Mouse (Mus musculus): ENCODE results near the gene Eif3f.

Eif3f gene

GRCm38 (mm10) chr7:108933794-108934731 is at the start of gene Eif3f:
TSS of gene Eif3f (plus strand) at chr7:108934417.
- peak; percentile 98 for DNase-seq

DNA sequence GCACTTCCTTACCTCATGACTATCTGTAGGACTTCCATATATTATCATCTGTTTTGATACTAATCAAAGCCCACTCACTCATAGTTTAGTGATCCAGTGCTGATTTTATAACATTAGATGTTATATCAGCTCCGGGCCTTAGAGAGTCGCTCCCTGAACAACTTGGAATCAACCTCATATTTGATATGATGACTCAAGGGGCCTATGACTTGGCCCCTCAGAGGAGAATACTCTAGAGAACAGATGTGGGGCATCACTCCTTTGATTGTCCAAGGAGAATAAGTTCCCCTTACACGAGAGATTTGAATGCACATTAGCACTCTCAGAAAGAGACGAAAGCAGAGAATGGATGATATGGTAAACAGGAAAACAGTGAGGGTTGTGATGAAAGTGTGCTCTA is 49.3 kb upstream of the Eif3f start, which contains the start of gene Olfr518:
TSS of gene Olfr518 (minus strand) at position 101 of the 400 bp plus-strand sequence.
- no peak for DNase-seq

DNA sequence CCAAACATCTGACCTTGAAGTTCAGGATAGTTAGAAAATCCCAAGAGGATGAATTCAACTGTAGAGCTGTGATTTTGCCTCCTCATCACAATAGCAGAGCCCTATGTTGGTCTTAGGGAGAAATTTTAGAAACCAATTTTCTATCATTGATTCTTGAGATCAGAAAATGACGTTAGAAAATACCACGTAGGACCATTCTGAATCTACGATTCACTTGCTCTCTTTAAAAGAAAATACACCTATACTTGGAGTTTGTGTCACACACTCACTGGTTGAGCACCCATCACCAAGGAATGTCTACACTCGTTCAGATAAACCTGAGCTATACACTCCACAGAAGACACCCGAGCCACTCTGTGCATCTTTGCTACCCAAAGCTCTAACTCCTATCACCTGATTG is 39.9 kb upstream of the Eif3f start, which contains the start of gene Olfr519:
TSS of gene Olfr519 (minus strand) at position 101 of the 400 bp plus-strand sequence.
- no peak for DNase-seq

DNA sequence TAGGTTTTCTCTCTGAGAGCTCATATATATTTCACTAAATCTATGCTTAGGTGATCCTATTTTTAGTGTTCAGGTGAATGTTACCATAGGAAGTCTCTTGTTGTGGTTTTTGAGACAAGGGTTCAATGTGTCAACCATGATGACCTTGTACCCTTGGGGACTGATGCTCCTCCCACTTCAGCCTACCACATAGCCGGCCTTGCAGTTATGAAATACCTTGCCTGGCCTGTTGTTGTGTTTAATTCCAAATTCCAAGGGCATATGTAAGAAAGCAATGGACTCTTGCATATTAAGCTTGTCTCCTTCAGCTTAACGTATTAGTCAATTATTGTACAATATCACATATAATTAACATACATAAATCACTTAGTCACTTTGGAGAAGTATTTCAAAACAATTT is 30.2 kb upstream of the Eif3f start:
- DNase-seq = no peak

DNA sequence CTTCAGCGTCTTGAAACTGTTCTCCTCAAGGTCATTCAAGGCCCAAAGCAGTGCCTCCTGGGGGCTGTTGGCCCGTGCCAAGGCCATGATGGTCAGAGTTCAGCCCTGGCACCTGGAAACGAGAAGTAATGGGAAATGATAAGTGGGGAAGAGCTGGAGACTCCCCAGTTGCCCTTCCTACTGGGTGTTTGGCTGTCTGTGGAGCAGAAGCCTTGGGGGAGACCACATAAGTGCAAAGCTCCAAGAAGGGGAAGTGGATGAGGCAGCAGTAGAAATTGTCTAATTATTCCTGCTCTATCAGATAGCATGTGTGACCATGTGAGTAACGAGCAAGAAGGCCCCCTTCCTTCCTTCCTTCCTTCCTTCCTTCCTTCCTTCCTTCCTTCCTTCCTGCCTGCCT is 7.2 kb upstream of the Eif3f start:
- no peak for DNase-seq

- DNase-seq = no peak
Measured at GRCm38 (mm10) chr7:108928280-108929188, 5.7 kb upstream of the Eif3f start.

DNA sequence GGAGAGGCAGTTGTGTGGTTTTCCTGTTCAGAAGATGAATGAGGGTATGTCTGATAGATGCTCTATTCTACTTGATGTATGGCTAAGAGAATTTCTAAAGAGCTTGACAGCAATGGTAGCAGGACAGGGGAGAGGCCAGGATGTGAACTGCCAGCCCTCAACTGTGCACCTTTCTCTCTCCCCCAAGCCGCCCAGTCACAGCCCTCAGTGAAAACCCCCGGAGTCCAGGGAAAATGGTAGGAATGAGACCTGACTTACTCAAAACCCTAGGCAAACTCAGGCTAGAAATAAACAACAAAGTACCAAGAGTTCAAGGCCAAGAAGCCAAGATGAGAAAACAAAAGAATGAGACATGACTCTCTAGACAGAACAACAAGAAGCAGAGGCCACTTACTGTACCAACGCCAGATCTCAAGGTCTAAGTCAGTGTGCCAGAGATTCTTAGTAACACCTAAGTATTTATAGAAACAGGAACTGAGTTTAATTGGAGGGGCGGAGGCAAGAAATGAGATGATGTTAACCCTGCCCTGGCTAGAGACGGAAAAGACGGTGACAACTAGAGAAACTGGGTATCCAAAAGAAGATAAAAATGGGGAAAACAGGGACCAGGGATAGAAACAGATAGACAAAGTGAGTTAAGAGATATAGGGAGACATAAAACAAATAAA is 4.4 kb upstream of the Eif3f start, which contains the start of gene Nlrp10:
TSS of gene Nlrp10 (minus strand) at position 453 of the 668 bp plus-strand sequence.
- DNase-seq = no peak

DNA sequence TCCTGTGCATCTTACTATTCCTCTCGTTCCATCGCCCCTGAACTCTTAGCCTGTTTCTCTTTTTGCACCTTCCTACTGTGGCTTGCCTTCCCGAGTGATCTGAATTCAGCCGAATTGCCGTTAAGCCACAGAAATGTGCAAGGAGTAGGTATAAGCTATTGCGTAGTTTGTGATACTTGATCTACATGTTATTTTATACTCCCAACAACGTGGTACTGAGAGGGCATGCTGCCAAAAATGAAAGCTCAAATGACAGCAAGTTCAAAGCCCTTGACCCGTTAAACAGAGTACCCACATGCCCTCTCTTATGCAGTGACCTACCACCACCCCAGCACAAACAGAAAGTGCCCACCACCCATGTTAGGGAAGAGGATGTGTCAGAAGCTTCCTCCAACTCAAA is 619 bp downstream of the Eif3f start:
- peak in 1 of 2 experiments; percentile 15 for DNase-seq

DNA sequence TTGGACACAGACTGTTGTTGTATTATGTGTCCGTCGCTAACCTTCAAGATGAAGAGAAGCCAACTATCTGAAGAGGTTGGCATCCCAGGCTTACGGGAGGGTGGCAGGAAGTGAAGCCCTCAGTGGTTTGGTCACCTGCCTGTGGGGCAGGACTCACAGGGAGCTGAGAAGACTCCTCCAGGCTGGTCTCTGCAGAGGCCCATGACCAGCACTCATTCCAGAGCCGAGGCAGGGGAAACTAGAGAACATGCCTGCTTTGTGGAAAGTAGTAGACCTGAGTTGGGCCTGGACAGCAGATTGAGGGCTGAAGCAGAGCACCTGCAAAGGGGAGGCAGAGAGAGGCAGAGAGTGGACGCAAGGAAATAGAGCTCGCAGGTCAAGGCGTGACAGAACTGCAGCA is 1.2 kb downstream of the Eif3f start:
- no peak for DNase-seq

GRCm38 (mm10) chr7:108936591-108936990 is 2.4 kb downstream of the Eif3f start:
- DNase-seq = no peak

- DNase-seq = no peak
Measured at GRCm38 (mm10) chr7:108941466-108941865, 7.2 kb downstream of the Eif3f start.

DNA sequence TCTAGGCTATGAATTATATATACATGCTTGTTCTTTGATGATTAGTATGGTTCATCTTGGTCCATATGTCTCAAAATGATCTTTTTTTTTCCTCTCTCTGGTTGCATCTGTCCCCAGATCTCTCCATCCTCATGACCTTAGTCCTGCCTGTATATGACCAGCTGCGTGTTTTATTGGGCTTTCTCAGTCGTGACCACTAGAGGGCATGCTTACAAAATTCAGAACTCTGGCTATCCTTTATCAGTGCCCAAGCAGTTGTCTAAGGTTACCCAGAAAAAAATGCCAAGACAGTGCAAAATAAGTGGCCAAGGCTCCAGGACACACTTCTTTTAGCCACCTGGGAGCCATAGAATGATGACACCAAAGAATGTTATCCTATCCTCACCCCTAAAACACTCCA is 9.8 kb downstream of the Eif3f start:
- peak in 1 of 2 experiments; percentile 46 for DNase-seq

- DNase-seq = no peak
Measured at GRCm38 (mm10) chr7:108948611-108949010, 14.4 kb downstream of the Eif3f start.

DNA sequence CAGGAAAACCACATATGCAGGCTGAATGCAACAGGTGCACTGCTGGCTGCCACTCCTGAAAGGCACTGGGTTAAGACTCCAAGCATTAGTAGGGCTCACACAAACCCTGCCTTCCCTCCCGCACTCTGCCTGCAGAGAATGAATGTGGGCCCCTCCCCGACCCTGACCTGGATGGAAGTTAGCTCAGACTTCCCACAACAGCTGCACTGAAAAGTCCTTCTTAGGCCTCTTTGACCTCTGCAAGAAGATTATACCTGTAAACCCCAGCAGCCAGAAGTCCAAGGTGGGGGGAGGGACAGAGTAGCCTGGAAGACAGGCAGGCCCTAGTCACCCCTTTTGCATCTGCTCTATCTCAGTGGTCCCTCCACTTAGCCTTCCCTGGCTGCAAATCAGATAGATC is 15.1 kb downstream of the Eif3f start:
- DNase-seq = no peak

- DNase-seq = peak in 1 of 2 experiments; percentile 13
Measured at GRCm38 (mm10) chr7:108950312-108950761, 16.1 kb downstream of the Eif3f start, which contains the start of gene Tub. TSS of gene Tub (plus strand) at chr7:108950338.

- no peak for DNase-seq
Measured at GRCm38 (mm10) chr7:108950762-108951331, 16.6 kb downstream of the Eif3f start.

GRCm38 (mm10) chr7:108952801-108953200 is 18.6 kb downstream of the Eif3f start:
- no peak for DNase-seq

DNA sequence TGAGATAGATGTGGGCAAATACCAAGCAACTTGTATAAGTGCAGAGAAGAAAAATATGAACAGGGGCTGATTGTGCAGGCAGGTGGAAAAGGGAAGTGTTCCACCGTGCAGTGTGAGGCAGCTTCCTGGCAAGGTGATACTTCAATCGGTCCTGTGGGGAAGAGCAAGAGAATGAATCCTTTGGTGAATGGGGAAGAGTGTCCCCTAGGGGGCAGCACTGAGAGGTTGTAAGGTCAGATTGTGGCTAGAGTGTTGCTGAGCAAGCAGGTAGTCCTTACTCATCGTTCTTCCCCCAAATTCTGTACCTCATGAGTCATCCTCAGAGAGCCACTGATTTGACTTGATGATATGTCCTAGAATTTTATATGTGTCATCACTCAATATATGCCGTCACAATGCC is 20.0 kb downstream of the Eif3f start:
- peak in 1 of 2 experiments; percentile 21 for DNase-seq

- DNase-seq = no peak
Measured at GRCm38 (mm10) chr7:108957734-108958133, 23.5 kb downstream of the Eif3f start.

DNA sequence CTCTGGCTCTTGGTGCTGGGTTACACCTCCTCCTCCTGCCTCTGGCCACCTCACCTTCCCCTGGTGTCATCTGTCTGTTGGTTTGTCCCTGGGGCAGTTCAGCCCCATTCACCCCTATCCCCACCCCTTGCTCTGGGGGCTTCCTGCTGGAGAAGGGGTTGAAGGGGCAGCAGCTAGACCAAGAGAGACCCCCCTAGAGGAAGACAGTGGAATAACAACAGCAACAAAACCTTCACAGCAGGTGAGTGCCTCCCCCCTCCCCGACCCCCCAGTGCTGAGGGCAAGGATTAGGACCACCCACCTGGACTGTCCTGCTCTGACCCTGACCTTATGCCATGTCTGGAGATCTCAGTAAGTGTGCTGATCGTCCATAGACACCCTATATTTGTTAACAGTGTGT is 31.8 kb downstream of the Eif3f start:
- DNase-seq = no peak

DNA sequence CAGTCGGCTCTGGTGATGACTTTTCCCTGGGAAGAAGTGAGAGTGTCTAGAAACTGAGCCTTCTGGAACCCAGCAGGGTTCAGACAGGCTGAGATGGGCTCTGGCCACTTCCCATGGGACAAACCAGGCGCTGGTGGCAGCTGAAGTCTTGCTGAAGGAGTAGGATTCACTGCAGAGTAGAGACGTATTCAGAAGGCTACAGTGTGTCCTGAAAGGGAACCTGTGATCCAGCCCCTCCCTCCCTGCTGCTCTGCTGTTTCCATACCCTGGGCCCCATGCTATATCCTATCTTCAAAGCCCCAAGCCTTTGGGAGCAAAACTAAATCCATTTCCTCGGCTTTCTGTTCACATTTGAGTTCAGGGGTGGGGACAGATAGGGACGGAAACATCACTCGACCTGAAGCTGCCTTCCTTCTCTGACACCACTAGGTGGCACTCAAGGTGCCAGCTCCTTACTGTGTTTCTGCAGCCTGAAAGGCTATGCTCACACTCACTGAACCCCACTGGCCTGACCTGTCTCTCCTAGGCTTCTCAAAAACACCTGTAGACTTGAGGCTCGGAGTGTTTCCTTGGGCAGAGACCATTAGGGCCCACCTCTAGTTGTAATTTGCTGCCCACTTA is 32.6 kb downstream of the Eif3f start:
- peak; percentile 19 to 37 for DNase-seq

GRCm38 (mm10) chr7:108968201-108968600 is 34.0 kb downstream of the Eif3f start:
- no peak for DNase-seq

All from kidney, adult 8-10 months (tissue).